Mouse (Mus musculus) induced T-regulatory cell, adult 2 months (primary cell): ENCODE data around the gene Pdp2.
"Not testable (repeated sequence)": the region's sequence is repeated elsewhere in the genome, so short reads cannot be mapped to it uniquely, and the experiment has no call there.

ENCODE experiments used
- DNase-seq: peaks from one replicate; pipeline ENCODE4 v3.0.0-alpha.2; 2012; ENCODE audit warnings: low read depth

Pdp2 gene

GRCm38 (mm10) chr8:104591133-104591834 is at the start of gene Pdp2:
Pdp2 (plus strand) TSS chr8:104591451.
- DNase-seq = peak; percentile 97

- no peak for DNase-seq
Observed at GRCm38 (mm10) chr8:104541515-104541880, 49.8 kb upstream of the Pdp2 start.

GRCm38 (mm10) chr8:104542160-104542559 is 49.1 kb upstream of the Pdp2 start:
- no peak for DNase-seq

GRCm38 (mm10) chr8:104543440-104544045 is 47.7 kb upstream of the Pdp2 start:
- DNase-seq = no peak

- DNase-seq = no peak
Observed at GRCm38 (mm10) chr8:104555191-104555590, 36.1 kb upstream of the Pdp2 start.

- DNase-seq = no peak
Observed at GRCm38 (mm10) chr8:104557226-104557625, 34.0 kb upstream of the Pdp2 start.

- DNase-seq = no peak
Observed at GRCm38 (mm10) chr8:104560731-104561130, 30.5 kb upstream of the Pdp2 start.

GRCm38 (mm10) chr8:104564633-104565456 is 26.4 kb upstream of the Pdp2 start:
- DNase-seq = peak; percentile 98

GRCm38 (mm10) chr8:104565457-104565798 is 25.8 kb upstream of the Pdp2 start:
- DNase-seq = no peak

- peak; percentile 46 for DNase-seq
Observed at GRCm38 (mm10) chr8:104569559-104569958, 21.7 kb upstream of the Pdp2 start.

GRCm38 (mm10) chr8:104570436-104571343 is 20.6 kb upstream of the Pdp2 start:
- peak; percentile 95 for DNase-seq

- DNase-seq = no peak
Observed at GRCm38 (mm10) chr8:104576820-104577219, 14.4 kb upstream of the Pdp2 start.

- DNase-seq = not testable (repeated sequence)
Observed at GRCm38 (mm10) chr8:104577606-104578005, 13.6 kb upstream of the Pdp2 start.

GRCm38 (mm10) chr8:104584522-104584921 is 6.7 kb upstream of the Pdp2 start:
- no peak for DNase-seq

GRCm38 (mm10) chr8:104590284-104590683 is 967 bp upstream of the Pdp2 start:
- no peak for DNase-seq

- DNase-seq = no peak
Observed at GRCm38 (mm10) chr8:104591856-104592255, 605 bp downstream of the Pdp2 start.

GRCm38 (mm10) chr8:104592566-104592965 is 1.3 kb downstream of the Pdp2 start:
- DNase-seq = no peak

- DNase-seq = no peak
Observed at GRCm38 (mm10) chr8:104593536-104594325, 2.5 kb downstream of the Pdp2 start.

GRCm38 (mm10) chr8:104594611-104595362 is 3.5 kb downstream of the Pdp2 start:
- DNase-seq = no peak

GRCm38 (mm10) chr8:104595773-104596536 is 4.7 kb downstream of the Pdp2 start:
- DNase-seq = no peak
